Mouse (Mus musculus) embryo, embryonic 11.5 days (tissue): ENCODE results near the gene Ric8b.

Source experiments
- DNase-seq: peaks from one replicate; pipeline ENCODE4 v3.0.0-alpha.2; 2012; ENCODE audit warnings: low read depth, low spot score

Ric8b gene

DNA sequence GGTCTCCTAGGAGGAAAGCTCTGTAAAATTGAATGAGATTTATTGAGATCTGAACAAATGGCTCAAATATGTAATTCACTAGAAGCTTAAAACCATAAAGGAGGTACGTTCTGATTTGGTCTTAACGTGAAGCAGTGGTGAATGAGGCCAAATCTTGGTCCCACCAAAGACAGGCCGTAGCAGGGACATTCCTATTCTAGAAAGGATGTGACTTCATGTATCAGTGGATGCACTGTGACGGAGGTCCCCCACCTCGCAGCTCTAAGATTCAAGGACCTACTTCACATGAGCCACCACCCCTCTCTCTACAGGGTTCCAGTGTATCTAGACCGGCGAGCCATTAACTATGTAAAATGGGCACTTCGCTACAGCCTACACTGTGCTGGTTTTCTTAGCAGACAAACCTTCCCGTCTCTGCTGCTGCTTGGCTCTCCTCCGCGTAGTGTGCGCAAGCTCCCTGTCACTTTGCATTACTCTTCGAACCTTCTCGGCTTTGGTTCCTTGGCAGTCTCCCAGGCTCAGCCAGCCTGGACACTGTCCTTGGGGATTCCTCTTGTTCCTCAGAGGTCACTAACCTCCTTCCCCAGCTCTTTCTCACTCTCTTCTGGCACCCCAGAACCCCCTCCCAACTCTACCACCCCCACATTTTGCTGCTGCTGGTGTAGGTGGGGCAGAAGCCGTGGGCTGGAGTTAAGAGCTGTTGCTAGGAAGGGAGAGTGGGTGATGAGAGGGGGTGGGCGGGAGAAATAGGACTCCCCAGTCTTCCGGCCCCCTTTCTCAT is 8.2 kb upstream of the Ric8b start:
- no peak for DNase-seq

GRCm38 (mm10) chr10:84910194-84910593 is 7.2 kb upstream of the Ric8b start:
- DNase-seq, result no peak

- no peak for DNase-seq
These were observed 6.5 kb upstream of the Ric8b start for GRCm38 (mm10) chr10:84910758-84911384.

DNA sequence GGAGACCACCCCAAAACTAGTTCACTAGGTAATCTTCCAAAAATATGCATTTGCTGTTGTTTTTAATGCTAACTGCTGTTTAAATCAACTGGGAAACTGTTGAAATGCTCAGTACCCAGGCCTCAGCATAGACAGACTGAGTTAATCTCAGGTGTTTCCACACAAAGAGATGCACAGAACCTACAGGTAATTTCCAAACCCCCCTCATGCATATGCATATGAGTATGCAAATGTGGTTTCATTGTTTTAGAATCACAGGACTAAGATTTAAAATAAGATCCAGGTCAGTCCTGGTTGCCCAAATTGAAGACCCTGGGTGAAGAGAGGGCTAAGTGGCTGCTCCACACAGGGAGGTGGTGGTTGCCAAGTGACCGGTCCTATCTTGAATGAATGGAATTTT is 4.3 kb upstream of the Ric8b start:
- DNase-seq, result no peak

- DNase-seq, result no peak
These were observed 1.9 kb upstream of the Ric8b start for GRCm38 (mm10) chr10:84915476-84915875.

DNA sequence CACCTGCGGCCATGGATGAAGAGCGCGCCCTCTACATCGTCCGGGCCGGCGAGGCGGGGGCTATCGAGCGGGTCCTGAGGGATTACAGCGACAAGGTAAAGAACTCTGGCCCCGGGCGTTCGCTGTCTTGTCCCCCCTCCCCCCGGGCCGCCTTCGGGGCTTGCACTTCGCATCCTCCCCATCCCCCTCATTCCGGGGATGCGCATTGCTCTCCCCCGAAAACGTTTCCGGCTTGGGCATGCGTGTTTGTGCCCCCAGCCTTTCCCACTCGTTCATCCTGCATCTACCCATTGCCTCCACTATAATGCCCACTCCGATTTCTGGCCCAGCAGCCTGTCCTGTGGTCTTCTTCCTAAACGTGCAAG is 297 bp downstream of the Ric8b start:
- peak; percentile 14 for DNase-seq

DNA sequence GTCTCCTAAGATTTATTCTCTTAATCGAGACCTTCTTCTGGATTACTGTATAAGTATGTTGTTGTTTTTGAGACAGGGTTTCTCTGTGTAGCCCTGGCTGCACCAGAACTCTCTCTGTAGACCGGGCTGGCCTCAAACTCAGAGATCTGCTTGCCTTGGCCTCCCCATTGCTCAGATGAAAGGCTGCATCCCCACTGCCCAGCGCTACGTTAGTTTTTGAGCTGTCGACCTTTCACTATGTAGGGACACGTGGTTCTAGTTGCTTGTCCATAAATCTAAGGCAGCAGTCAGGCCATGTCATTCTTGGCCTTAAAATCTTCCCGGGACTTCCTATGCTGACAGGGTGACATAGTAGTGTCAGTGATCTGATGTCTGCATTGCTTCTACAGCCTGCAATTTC is 8.9 kb downstream of the Ric8b start:
- no peak for DNase-seq

DNA sequence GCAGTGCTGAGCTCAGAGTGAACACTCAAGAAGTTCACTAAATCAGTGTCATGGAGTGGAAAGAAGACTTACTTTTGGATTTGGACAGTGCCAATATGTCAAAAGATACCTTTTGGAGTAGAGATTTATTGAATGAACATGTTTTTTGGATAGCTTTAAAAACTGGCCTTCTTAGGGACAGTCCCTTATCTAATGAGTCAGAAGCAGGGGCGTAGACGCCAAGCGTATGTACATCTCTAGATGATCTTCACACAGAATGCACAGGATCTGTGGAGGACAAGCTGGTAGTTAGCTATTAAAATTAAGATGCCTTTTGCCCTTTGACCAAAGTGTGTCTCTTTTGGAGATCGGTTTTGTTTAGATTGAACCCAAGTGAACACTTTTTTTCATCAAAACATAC is 9.5 kb downstream of the Ric8b start:
- DNase-seq, result no peak

DNA sequence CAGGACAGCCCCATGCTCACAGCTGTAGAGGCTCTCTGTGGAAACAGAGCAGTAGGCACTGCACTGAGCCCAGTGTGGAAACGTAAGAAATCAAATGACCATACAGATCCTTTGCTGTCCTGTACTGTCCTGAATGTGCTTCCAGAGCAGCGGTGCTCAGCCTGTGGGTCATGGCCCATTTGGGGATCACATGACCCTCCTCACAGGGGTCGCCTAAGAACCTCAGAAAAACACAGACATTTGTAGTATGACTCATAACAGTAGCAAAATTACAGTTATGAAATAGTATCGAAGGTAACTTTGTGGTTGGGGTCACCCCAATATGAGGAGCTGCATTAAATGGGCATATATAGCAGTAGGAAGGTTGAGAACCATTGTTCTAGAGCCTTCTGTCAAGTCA is 11.0 kb downstream of the Ric8b start:
- no peak for DNase-seq

- no peak for DNase-seq
These were observed 18.3 kb downstream of the Ric8b start for GRCm38 (mm10) chr10:84935553-84936209.

DNA sequence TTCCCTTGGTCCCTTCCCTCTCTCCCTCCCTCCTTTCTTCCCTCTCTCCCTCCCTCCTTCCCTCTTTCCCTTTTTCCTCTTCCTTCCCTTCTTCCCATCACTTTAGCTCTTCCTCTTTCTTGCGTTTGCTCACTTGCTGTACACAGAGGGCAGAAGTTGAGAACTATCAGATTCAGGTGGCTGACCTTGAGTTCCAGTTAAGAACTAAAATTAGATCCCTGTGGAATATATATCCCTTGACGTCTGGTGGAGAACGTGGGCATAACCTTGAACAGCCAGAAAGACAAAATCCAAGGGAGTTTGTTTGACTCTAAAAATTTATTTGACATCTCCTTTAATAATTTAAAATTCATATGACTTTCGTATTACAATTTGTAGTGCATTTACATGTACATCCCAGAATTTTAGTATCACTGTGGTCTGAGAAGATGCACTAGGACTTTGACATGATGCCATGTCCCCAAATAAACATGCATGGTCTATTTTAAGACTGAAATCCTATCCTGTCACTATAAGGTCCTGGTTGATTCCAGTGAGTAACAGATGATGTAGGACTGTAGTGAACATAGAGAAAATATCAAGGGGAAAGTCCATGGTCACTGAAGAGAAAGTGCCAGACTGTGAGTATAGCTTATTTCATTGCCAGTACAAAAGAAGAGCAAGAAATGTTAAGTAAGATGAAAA is 19.6 kb downstream of the Ric8b start:
- no peak for DNase-seq

DNA sequence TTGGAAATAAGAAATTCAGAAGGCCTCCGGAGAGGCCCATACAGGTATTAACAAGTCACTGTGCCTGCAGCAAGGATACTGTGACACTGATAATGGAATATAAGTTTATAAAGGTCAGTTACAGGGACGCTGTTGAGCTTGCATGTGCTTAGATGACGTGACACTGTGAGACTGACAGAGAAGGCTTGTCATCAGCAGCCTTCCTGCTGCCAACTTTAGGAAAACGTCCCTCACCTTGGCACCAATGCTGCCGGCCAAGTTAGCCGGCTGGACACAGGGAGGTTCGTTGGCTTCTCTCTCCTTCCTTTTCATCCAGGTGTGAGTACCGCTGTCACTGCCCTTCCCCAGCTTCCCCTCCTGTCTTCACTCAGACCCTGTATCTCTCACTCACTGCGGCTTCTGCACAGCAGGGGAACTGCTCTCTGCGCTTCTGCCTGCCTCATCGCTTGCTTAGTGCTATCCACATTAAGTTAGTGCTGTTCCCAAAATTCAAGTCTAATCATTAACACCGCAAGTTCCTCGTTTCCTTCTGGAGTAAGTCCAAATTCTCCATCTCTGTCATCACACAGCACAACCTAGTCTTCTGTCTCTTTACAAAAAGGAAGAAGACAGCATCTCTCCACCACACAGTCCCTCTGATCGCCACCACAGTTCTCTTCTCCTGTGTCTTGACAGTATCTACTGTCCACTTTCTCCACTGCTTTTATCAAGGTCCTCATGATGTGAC is 20.8 kb downstream of the Ric8b start:
- no peak for DNase-seq

GRCm38 (mm10) chr10:84938886-84939285 is 21.5 kb downstream of the Ric8b start:
- DNase-seq, result no peak

DNA sequence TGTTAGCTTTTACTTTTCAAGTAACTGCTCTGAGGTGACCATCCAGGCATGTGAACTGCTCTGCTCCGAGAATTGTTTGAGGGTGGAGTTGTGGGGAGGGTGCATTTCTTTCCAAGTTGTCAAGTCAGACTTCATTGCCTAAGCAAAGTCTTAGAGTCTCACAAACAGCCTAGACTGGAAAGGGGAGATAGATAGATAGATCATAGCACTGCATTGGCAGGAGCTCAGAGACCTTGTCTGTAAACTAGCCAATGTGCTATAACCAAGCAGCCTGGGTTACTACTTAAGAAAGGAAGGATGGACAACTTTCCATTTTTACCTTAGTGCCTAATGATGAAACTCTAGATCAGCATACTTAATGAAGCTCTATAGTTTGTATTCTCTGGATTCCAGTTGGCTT is 22.9 kb downstream of the Ric8b start:
- no peak for DNase-seq

DNA sequence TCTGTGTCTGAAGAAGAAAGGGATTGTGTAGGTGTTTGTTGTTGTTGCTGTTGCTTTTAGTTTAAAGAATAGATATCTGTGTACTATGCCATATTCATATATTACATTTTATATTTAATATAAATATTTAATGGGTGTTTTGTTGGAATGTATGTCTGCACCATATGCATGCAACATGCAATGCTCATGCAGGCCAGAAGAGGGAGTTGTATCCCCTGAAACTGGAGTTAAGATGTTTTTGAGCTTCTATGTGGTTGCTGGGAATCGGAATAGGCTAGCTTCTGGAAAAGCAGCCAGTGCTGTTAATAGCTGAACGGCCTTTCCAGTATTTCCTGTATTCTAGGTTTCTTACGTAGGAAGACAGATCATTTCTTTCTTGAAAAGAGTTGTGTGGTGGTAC is 28.3 kb downstream of the Ric8b start:
- no peak for DNase-seq

DNA sequence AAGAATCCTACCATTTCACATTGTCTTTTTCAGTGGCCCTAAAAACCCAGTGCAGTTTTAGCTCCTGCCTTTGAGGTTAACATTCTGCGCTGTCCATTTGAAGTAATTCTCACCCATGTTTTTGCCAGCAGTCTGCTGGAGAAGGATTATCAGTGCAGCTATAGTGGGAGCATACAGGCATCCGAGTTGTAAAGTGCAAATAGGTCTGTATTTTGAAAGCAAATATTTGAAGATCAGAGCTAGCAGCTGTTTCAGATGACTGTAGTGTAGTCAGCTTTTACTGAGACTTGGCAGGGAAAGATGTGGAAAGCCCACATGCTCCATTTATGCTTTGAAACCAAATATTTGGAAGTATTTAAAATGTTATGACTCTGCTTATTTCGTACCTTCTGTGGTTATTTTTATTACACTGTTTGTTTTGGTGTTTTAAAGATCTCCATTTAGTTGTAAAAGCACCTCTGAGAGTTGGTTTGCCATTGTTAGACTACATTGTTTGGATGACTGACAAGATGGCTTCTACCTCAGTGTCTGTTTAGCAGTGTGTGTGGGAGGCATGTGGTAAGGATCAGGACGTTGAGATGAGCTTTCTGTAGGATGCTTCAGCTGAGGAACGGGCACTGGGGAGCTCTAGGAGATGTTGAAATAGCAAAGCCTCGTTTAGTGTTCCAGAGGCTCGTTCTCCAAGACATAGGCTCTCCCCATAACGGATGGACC is 31.7 kb downstream of the Ric8b start:
- no peak for DNase-seq

DNA sequence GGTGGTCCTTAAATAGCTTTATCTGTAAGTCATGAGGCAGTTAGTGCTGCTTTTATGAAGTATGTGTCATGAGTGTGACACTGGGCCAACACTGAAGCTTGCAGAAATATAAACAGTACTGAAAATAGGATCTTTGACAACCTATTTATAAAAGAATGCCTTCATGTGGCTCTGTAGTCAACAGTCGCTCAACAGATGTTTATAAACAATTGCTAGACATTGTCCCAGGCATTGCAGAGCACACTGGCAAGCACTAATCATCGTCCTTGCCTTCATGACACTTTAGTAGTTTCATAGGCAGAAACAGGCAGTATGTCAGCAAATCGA is 32.2 kb downstream of the Ric8b start:
- DNase-seq, result no peak

DNA sequence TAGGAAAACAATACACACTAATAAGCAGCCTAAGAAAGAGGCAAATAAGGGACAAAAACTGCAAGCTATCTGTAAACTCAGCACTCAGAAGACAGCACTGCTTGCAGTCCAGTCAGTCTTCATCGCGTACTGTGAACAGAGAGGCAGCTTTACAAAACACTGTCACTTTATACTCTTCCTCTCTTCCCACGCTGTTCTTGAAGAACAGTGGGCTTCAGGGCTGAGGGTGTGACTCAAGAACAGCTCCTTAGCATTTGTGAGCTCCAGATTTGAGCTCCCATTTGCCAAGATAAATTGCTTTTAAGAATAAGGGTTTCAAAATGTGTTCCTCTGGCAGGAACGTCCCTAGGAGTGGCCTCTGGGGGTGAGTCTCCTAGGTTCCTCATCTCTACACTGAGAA is 33.0 kb downstream of the Ric8b start:
- no peak for DNase-seq

- no peak for DNase-seq
These were observed 36.8 kb downstream of the Ric8b start for GRCm38 (mm10) chr10:84954236-84954635.

- no peak for DNase-seq
These were observed 38.8 kb downstream of the Ric8b start for GRCm38 (mm10) chr10:84956173-84956572.

- no peak for DNase-seq
These were observed 41.2 kb downstream of the Ric8b start for GRCm38 (mm10) chr10:84958597-84958996.
